Mouse (Mus musculus) erythroblast, embryonic 14.5 days (primary cell): ENCODE measurements around the gene Mavs.

ENCODE experiments used
- GATA1 ChIP-seq: IDR thresholded peaks from 2 replicates; pipeline ENCODE4 v1.6.1; 2012; ENCODE audit warnings: low read length, inconsistent platforms, mixed read lengths
- TAL1 ChIP-seq: IDR thresholded peaks from 3 replicates; pipeline ENCODE4 v1.6.1; 2012; ENCODE audit warnings: low read length, inconsistent platforms, mixed read lengths

DNA sequence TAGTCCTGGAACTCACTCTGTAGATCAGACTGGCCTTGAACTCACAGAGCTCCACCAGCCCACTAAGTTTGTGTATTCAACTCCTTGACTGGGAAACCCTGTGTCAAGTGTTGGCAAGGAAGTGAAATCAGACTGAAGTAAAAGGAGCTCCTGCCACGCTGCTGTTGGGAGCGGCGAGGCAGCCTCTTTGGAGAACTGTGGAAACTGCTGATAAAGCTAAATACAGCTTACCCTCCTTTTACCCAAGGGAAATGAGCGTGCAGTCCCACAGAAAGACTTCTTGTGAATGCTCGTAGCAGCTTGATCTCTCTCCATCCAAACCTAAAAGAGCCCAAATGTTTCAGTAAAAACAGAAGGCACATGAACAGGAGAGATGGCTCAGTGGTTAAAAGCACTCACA lies 11.3 kb upstream of the Mavs start:
- TF ChIP-seq TAL1 (no peak), GATA1 (no peak)
